Mouse (Mus musculus) G1E (cell line): Measurements from ENCODE around the gene 1700012B09Rik.

ENCODE experiments used
- CTCF ChIP-seq: IDR thresholded peaks from 2 replicates; pipeline ENCODE4 v1.5.1; 2012; ENCODE audit warnings: low read depth, low read length, inconsistent platforms, mixed read lengths
- GATA2 ChIP-seq: IDR thresholded peaks from 2 replicates; pipeline ENCODE4 v1.6.1; 2012; ENCODE audit warnings: low read depth, low read length, inconsistent platforms, borderline replicate concordance
- POLR2AphosphoS5 ChIP-seq: IDR thresholded peaks from 2 replicates; pipeline ENCODE4 v1.6.1; 2012; ENCODE audit warnings: low read depth, low read length, inconsistent platforms; ENCODE audit not compliant: insufficient replicate concordance

GRCm38 (mm10) chr9:14724755-14725420 is 45.9 kb downstream of the 1700012B09Rik start:
- TF ChIP-seq CTCF = no peak
- no peak for TF ChIP-seq POLR2AphosphoS5
- no peak for TF ChIP-seq GATA2
